Mouse (Mus musculus): ENCODE measurements around the gene Polr2i. TPM values are rescaled to one million over a fixed set of nuclear protein-coding genes. Genes with fewer than 3 reads are reported as not detected.
A peak's percentile ranks its signal among the peaks of the same experiment; 100 is the strongest.
"Not testable (repeated sequence)": the region's sequence is repeated elsewhere in the genome, so short reads cannot be mapped to it uniquely, and the experiment has no call there.

Polr2i gene
- polyA plus RNA-seq, 1 experiment: 86.9 TPM

DNA sequence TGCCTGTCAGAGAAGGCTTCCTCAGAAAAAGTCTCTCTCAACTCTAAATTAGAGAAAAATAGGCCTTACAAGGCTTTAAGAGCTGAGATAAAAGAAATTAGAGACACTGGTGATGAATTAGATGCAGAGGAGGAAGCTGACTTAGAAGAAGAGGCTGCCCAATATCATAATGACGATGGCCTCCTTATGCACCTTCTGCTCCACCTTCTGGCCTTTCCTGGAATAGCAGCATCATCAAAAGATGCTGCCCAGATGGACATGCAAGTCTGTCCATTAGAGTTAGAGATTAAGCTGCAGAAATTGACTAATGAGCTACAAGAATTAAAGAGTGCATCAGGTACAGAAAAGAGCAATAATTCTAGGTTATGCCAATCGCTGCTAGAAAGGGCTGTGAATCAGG is 26.4 kb upstream of the Polr2i start:
- H3K27ac ChIP-seq (ENCODE audit: insufficient read depth, low read depth, low read length): no peak overlapping the region
- no peaks in the 10 kb centered on the region for H3K4me1 ChIP-seq (ENCODE audit: control insufficient read depth, insufficient read depth, insufficient read length, low read length)
- no peak for TF ChIP-seq CTCF (IDR thresholded peaks at IDR 0.05; ENCODE audit: extremely low read depth, insufficient read length, insufficient replicate concordance, low read depth, low read length)
- no peak for TF ChIP-seq POLR2A (IDR thresholded peaks at IDR 0.05; ENCODE audit: low read depth, low read length)
- no peaks in the 10 kb centered on the region for H3K27me3 ChIP-seq (ENCODE audit: control insufficient read depth, insufficient read depth, low read length)
- WGBS: 5% methylated on average over 2 of the region's 2 CpGs
- H3K36me3 ChIP-seq (ENCODE audit: control insufficient read depth, insufficient read depth, low read length): no peaks in the 10 kb centered on the region
- no peak overlapping the region for H3K4me3 ChIP-seq (ENCODE audit: low read depth, low read length)

DNA sequence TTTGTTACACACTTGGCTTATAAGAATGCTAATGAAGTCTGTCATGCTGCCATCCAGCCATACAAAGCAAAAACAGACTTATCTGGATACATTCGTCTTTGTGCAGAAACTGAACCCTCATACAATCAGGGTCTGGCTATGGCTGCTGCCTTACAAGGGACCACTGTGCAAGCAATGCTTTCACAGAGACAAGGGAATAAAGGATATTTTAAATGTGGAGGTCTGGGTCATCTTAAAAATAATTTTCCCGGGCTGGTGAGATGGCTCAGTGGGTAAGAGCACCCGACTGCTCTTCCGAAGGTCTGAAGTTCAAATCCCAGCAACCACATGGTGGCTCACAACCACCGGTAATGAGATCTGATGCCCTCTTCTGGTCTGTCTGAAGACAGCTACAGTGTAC is 25.4 kb upstream of the Polr2i start:
- 49% methylated on average over 5 of the region's 5 CpGs for WGBS
- H3K27me3 ChIP-seq (ENCODE audit: control insufficient read depth, insufficient read depth, low read length); H3K4me1 ChIP-seq (ENCODE audit: control insufficient read depth, insufficient read depth, insufficient read length, low read length); H3K27ac ChIP-seq (ENCODE audit: insufficient read depth, low read depth, low read length); H3K4me3 ChIP-seq (ENCODE audit: low read depth, low read length); H3K36me3 ChIP-seq (ENCODE audit: control insufficient read depth, insufficient read depth, low read length): not testable (repeated sequence)

DNA sequence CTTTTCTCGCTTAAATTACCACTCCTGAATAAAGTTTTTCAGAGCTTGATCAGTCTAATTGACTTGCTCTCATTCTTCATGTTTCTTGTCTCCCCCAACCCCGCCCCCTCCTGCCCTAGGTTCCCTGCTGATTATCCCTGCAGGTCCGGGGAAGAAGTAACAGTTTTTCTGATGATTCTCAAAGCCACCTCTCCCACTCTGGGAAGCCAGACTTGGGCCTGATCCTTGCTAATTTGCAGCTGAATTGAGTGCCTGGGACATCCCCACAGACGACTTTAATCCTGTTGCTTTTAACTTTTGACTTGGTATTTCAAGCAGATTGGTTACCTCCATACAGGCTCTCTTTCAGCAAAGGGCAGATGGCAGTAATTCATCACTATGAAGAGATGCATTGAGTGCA is 20.7 kb upstream of the Polr2i start:
- Histone ChIP-seq H3K4me1 (ENCODE audit: control insufficient read depth, insufficient read depth, insufficient read length, low read length) (no peaks in the 10 kb centered on the region), H3K27me3 (ENCODE audit: control insufficient read depth, insufficient read depth, low read length) (no peaks in the 10 kb centered on the region; the same call in 1 of the 2 replicates), H3K36me3 (ENCODE audit: control insufficient read depth, insufficient read depth, low read length) (no peaks in the 10 kb centered on the region), H3K4me3 (ENCODE audit: low read depth, low read length) (no peak overlapping the region), H3K27ac (ENCODE audit: insufficient read depth, low read depth, low read length) (no peak overlapping the region)
- no peak for TF ChIP-seq POLR2A (IDR thresholded peaks at IDR 0.05; ENCODE audit: low read depth, low read length)
- no peak for TF ChIP-seq CTCF (IDR thresholded peaks at IDR 0.05; ENCODE audit: extremely low read depth, insufficient read length, insufficient replicate concordance, low read depth, low read length)
- 47% methylated on average over 4 of the region's 4 CpGs for WGBS

DNA sequence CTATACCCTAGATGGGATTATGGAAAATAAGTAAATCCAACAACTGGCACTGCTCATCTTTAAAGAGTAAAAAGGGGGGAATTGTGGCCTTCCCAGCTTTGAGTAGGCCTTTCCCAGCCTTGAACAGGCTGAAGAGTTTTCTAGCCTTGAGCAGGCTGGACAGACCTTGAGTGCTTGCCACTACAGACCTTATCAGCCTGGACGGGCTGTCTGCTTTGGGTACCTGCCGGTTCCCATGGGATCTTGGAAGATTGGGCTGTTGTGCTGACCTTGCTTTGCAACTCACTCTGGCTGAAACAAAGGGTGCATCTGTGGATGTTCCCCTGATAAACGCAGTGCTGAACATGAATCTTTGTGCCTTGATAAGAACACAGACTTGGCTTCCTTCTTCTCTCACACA is 17.9 kb upstream of the Polr2i start:
- Histone ChIP-seq H3K27ac (ENCODE audit: insufficient read depth, low read depth, low read length) (no peak overlapping the region), H3K4me3 (ENCODE audit: low read depth, low read length) (no peak overlapping the region), H3K36me3 (ENCODE audit: control insufficient read depth, insufficient read depth, low read length) (no peaks in the 10 kb centered on the region), H3K4me1 (ENCODE audit: control insufficient read depth, insufficient read depth, insufficient read length, low read length) (peaks cover 3% of the 10 kb centered on the region; the same call in 1 of the 2 replicates), H3K27me3 (ENCODE audit: control insufficient read depth, insufficient read depth, low read length) (no peaks in the 10 kb centered on the region; the same call in 1 of the 2 replicates)
- TF ChIP-seq CTCF (IDR thresholded peaks at IDR 0.05; ENCODE audit: extremely low read depth, insufficient read length, insufficient replicate concordance, low read depth, low read length): no peak
- no peak for TF ChIP-seq POLR2A (IDR thresholded peaks at IDR 0.05; ENCODE audit: low read depth, low read length)
- WGBS: 44% methylated on average over 3 of the region's 3 CpGs

DNA sequence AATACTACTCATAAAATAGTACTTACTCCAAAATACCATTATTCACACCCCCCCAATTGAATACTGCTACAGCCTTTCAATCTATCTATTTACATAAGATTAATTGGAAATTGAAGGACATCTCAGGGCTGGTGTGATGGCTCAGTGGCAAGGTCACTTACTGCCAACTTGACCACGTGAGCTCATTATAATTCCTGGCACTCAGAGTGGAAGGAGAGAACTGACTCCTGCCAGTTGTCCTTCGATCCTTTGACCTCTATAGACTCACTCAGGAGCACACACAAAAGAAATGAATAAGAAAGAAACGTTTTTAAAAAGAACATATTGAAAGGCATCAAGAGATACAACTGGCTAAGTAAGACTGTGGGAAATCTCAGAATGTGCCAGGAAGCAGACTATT is 15.9 kb upstream of the Polr2i start:
- TF ChIP-seq POLR2A (IDR thresholded peaks at IDR 0.05; ENCODE audit: low read depth, low read length): no peak
- no peak for TF ChIP-seq CTCF (IDR thresholded peaks at IDR 0.05; ENCODE audit: extremely low read depth, insufficient read length, insufficient replicate concordance, low read depth, low read length)
- Histone ChIP-seq H3K4me3 (ENCODE audit: low read depth, low read length) (no peak overlapping the region), H3K36me3 (ENCODE audit: control insufficient read depth, insufficient read depth, low read length) (no peaks in the 10 kb centered on the region), H3K27ac (ENCODE audit: insufficient read depth, low read depth, low read length) (no peak overlapping the region), H3K4me1 (ENCODE audit: control insufficient read depth, insufficient read depth, insufficient read length, low read length) (peaks cover 5% of the 10 kb centered on the region), H3K27me3 (ENCODE audit: control insufficient read depth, insufficient read depth, low read length) (no peaks in the 10 kb centered on the region; the same call in 1 of the 2 replicates)
- 86% methylated on average over 3 of the region's 3 CpGs for WGBS

DNA sequence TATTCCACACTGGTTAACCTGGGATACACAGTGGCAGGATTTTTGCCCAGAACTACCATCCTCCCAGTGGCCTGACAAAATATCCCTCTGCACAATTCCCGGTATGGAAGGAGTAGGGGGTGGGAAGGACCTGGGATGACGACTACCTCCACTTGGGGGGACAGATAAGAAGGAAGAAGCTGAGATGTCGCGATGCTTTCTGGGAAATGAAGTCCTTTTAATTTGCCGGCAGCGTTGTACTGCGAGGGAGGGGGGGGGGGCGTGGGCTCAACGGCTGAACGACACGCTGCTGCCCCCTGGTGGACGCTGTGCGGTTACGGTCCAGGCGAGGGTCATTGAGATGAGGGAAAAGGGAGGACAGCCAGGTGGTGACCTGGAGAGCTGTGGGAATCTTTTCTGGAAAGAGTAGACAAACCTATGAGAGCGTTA is 15.0 kb upstream of the Polr2i start:
- TF ChIP-seq POLR2A (IDR thresholded peaks at IDR 0.05; ENCODE audit: low read depth, low read length) (no peak; the same call in 1 of the 2 replicates), CTCF (IDR thresholded peaks at IDR 0.05; ENCODE audit: extremely low read depth, insufficient read length, insufficient replicate concordance, low read depth, low read length) (peak; percentile 85)
- H3K27me3 ChIP-seq (ENCODE audit: control insufficient read depth, insufficient read depth, low read length): no peaks in the 10 kb centered on the region
- H3K36me3 ChIP-seq (ENCODE audit: control insufficient read depth, insufficient read depth, low read length): no peaks in the 10 kb centered on the region
- H3K27ac ChIP-seq (ENCODE audit: insufficient read depth, low read depth, low read length): no peak overlapping the region
- WGBS: under 1% methylated on average over 16 of the region's 16 CpGs
- H3K4me3 ChIP-seq (ENCODE audit: low read depth, low read length): no peak overlapping the region
- H3K4me1 ChIP-seq (ENCODE audit: control insufficient read depth, insufficient read depth, insufficient read length, low read length): peaks cover 5% of the 10 kb centered on the region

DNA sequence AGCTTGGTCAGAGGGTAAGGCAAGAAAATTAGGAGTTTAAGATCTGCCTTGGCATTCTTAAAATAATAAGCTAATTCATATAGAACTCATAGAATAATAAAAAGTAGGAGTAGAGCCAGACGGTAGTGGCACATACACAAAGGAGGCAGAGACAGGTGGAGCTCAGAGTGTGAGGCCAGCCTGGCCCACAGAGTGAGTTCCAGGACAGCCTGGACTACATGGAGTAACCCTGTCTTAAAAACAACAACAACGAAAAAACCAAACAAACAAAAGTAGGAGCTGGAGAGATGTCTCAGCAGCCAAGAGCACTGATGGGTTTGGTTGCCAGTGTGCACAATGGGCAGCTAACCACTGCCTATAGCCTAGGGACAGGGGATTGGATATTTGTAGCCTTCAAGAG is 14.5 kb upstream of the Polr2i start:
- no peaks in the 10 kb centered on the region for H3K36me3 ChIP-seq (ENCODE audit: control insufficient read depth, insufficient read depth, low read length)
- WGBS: 78% methylated on average over 2 of the region's 2 CpGs
- peaks cover 5% of the 10 kb centered on the region for H3K4me1 ChIP-seq (ENCODE audit: control insufficient read depth, insufficient read depth, insufficient read length, low read length)
- H3K4me3 ChIP-seq (ENCODE audit: low read depth, low read length): no peak overlapping the region
- TF ChIP-seq POLR2A (IDR thresholded peaks at IDR 0.05; ENCODE audit: low read depth, low read length) (no peak), CTCF (IDR thresholded peaks at IDR 0.05; ENCODE audit: extremely low read depth, insufficient read length, insufficient replicate concordance, low read depth, low read length) (no peak)
- no peaks in the 10 kb centered on the region for H3K27me3 ChIP-seq (ENCODE audit: control insufficient read depth, insufficient read depth, low read length)
- no peak overlapping the region for H3K27ac ChIP-seq (ENCODE audit: insufficient read depth, low read depth, low read length)
